Mouse (Mus musculus): Measurements from ENCODE around the gene Hist1h2bl. TPM values are rescaled to one million over a fixed set of nuclear protein-coding genes. Genes with fewer than 3 reads are reported as not detected.
A peak's percentile ranks its signal among the peaks of the same experiment; 100 is the strongest.
"Not testable (repeated sequence)": the region's sequence is repeated elsewhere in the genome, so short reads cannot be mapped to it uniquely, and the experiment has no call there.

Gene Hist1h2bl
- total RNA-seq, 2 experiments from 2014 or later = 15.1 to 26.3 TPM

- no peak for DNase-seq
These were observed 6.5 kb upstream of the Hist1h2bl start for GRCm38 (mm10) chr13:21722373-21722925.

GRCm38 (mm10) chr13:21721757-21722372 is 5.9 kb upstream of the Hist1h2bl start, which contains the start of gene Hist1h2bm:
Hist1h2bm (plus strand) TSS chr13:21722044.
- DNase-seq = peak; percentile 18

GRCm38 (mm10) chr13:21721107-21721756 is 5.3 kb upstream of the Hist1h2bl start:
- DNase-seq = not testable (repeated sequence)

- DNase-seq = no peak
These were observed 2.6 kb upstream of the Hist1h2bl start for GRCm38 (mm10) chr13:21718381-21719080.

GRCm38 (mm10) chr13:21717397-21718357 is 1.7 kb upstream of the Hist1h2bl start, which contains the start of gene Hist1h3h:
Hist1h3h (plus strand) TSS chr13:21717659.
- peak; percentile 70 for DNase-seq

GRCm38 (mm10) chr13:21716540-21717391 is 823 bp upstream of the Hist1h2bl start:
- DNase-seq = not testable (repeated sequence)

GRCm38 (mm10) chr13:21715131-21715863 is 646 bp downstream of the Hist1h2bl start:
- no peak for DNase-seq

GRCm38 (mm10) chr13:21714725-21715124 is 1.2 kb downstream of the Hist1h2bl start:
- DNase-seq = peak; percentile 22

- DNase-seq = no peak
These were observed 4.2 kb downstream of the Hist1h2bl start for GRCm38 (mm10) chr13:21711698-21712097.

- DNase-seq = peak; percentile 55
These were observed 5.0 kb downstream of the Hist1h2bl start for GRCm38 (mm10) chr13:21710821-21711525.

GRCm38 (mm10) chr13:21710031-21710711 is 5.8 kb downstream of the Hist1h2bl start:
- DNase-seq = peak; percentile 74

- DNase-seq = no peak
These were observed 9.3 kb downstream of the Hist1h2bl start for GRCm38 (mm10) chr13:21706669-21707068.

- DNase-seq = no peak
These were observed 18.1 kb downstream of the Hist1h2bl start, which contains the start of gene Olfr1359 for GRCm38 (mm10) chr13:21697811-21698210. Olfr1359 (plus strand) TSS chr13:21698111.

GRCm38 (mm10) chr13:21677305-21677704 is 38.6 kb downstream of the Hist1h2bl start, which contains the start of gene Olfr1360:
Olfr1360 (minus strand) TSS chr13:21677405.
- DNase-seq = no peak
